Mouse (Mus musculus) G1E (cell line): ENCODE measurements around the gene Sorcs1.

Experiments
- CTCF ChIP-seq: IDR thresholded peaks from 2 replicates; pipeline ENCODE4 v1.5.1; 2012; ENCODE audit warnings: low read depth, low read length, inconsistent platforms, mixed read lengths
- GATA1 ChIP-seq: IDR thresholded peaks from 2 replicates; pipeline ENCODE4 v1.6.1; 2012; ENCODE audit warnings: borderline replicate concordance, low read length, inconsistent platforms, mixed read lengths
- POLR2AphosphoS5 ChIP-seq: IDR thresholded peaks from 2 replicates; pipeline ENCODE4 v1.6.1; 2012; ENCODE audit warnings: low read depth, low read length, inconsistent platforms; ENCODE audit not compliant: insufficient replicate concordance

GRCm38 (mm10) chr19:50527835-50528234 is 150.6 kb downstream of the Sorcs1 start:
- TF ChIP-seq CTCF: no peak
- no peak for TF ChIP-seq POLR2AphosphoS5
- no peak for TF ChIP-seq GATA1
